Mouse (Mus musculus) hindbrain, embryonic 13.5 days (tissue): ENCODE results near the gene Gm20388. TPM values are rescaled to one million over a fixed set of nuclear protein-coding genes. Genes with fewer than 3 reads are reported as not detected.
"Not testable (repeated sequence)": the region's sequence is repeated elsewhere in the genome, so short reads cannot be mapped to it uniquely, and the experiment has no call there.

Source experiments
- ATAC-seq: fragments of 200-750 bp; cut with Nextera tagmentation; 2 replicates; pipeline ENCODE4 v1.8.0; 2017; ENCODE audit warnings: moderate TSS enrichment; ENCODE audit not compliant: low FRiP score
- H3K27ac ChIP-seq: fragments of 300-500 bp; sonication (generic); 2 replicates; pipeline ENCODE4 v1.5.1; 2015; ENCODE audit warnings: inconsistent platforms, mild to moderate bottlenecking, moderate library complexity
- H3K27me3 ChIP-seq: fragments of 300-500 bp; sonication (generic); 2 replicates; pipeline ENCODE4 v1.6.1; 2015; ENCODE audit warnings: mild to moderate bottlenecking, inconsistent platforms
- H3K36me3 ChIP-seq: fragments of 300-500 bp; sonication (generic); 2 replicates; pipeline ENCODE4 v1.6.1; 2015; ENCODE audit warnings: mild to moderate bottlenecking, inconsistent platforms
- H3K4me1 ChIP-seq: fragments of 300-500 bp; sonication (generic); replicated peaks from 2 replicates; pipeline ENCODE4 v1.6.1; 2015; ENCODE audit warnings: inconsistent platforms
- H3K4me2 ChIP-seq: fragments of 300-500 bp; sonication (generic); 2 replicates; pipeline ENCODE4 v1.6.1; 2015; ENCODE audit warnings: inconsistent platforms, mild to moderate bottlenecking, moderate library complexity
- H3K4me3 ChIP-seq: fragments of 300-500 bp; sonication (generic); 2 replicates; pipeline ENCODE4 v1.5.1; 2015; ENCODE audit warnings: mild to moderate bottlenecking, inconsistent platforms
- H3K9ac ChIP-seq: fragments of 300-500 bp; sonication (generic); 2 replicates; pipeline ENCODE4 v1.6.1; 2015; ENCODE audit warnings: mild to moderate bottlenecking, inconsistent platforms
- H3K9me3 ChIP-seq: fragments of 300-500 bp; sonication (generic); 2 replicates; pipeline ENCODE4 v1.6.1; 2016; ENCODE audit warnings: inconsistent platforms
- WGBS: fragments of 180-500 bp; shearing (Covaris S2); methylation state at CpG from one replicate; pipeline ENCODE4 v1.1.7; 2015; 5-methylcytosine and 5-hydroxymethylcytosine counted together
- polyA plus RNA-seq: library from polyadenylated mRNA; unstranded; fragments of >200 nt; fragmentation: Nextera tagmentation; extraction: Ambion mirVana; gene quantifications from 2 replicates; pipeline ENCODE4 v1.2.1, GENCODE M21; 2015

Gene Gm20388
- polyA plus RNA-seq, 1 experiment from 2014 or later, result 1.9 TPM

GRCm38 (mm10) chr8:123228416-123228815 lies 3317.8 kb downstream of the Gm20388 start:
- H3K4me3 ChIP-seq, result no peak overlapping the region
- H3K4me2 ChIP-seq, result no peak overlapping the region
- no peak overlapping the region for H3K27ac ChIP-seq
- H3K4me1 ChIP-seq, result peaks cover 25% of the 10 kb centered on the region
- ATAC-seq, result no peak
- H3K27me3 ChIP-seq, result peaks cover 6% of the 10 kb centered on the region
- WGBS, result 100% methylated on average over 1 of the region's 1 CpGs
- H3K36me3 ChIP-seq, result peaks cover 38% of the 10 kb centered on the region
- no peak overlapping the region for H3K9ac ChIP-seq
- no peaks in the 10 kb centered on the region for H3K9me3 ChIP-seq

- H3K27me3 ChIP-seq, result peaks cover 25% of the 10 kb centered on the region
- not testable (repeated sequence) for ATAC-seq, H3K4me2 ChIP-seq, H3K9me3 ChIP-seq, H3K27ac ChIP-seq, H3K9ac ChIP-seq, H3K4me3 ChIP-seq
- H3K4me1 ChIP-seq, result peaks cover 31% of the 10 kb centered on the region
- peaks cover 38% of the 10 kb centered on the region for H3K36me3 ChIP-seq
- 91% methylated on average over 11 of the region's 11 CpGs for WGBS
Observed at GRCm38 (mm10) chr8:123230326-123230725, 3319.7 kb downstream of the Gm20388 start.

GRCm38 (mm10) chr8:123231742-123232141 lies 3321.1 kb downstream of the Gm20388 start:
- Histone ChIP-seq H3K27me3 (peaks cover 39% of the 10 kb centered on the region), H3K36me3 (peaks cover 32% of the 10 kb centered on the region), H3K4me3 (no peak overlapping the region), H3K4me1 (peaks cover 34% of the 10 kb centered on the region), H3K9ac (no peak overlapping the region), H3K27ac (no peak overlapping the region), H3K4me2 (no peak overlapping the region), H3K9me3 (no peaks in the 10 kb centered on the region)
- ATAC-seq, result no peak
- WGBS, result 67% methylated on average over 5 of the region's 5 CpGs

GRCm38 (mm10) chr8:123232553-123232952 lies 3321.9 kb downstream of the Gm20388 start:
- Histone ChIP-seq H3K27me3 (peaks cover 45% of the 10 kb centered on the region), H3K27ac (no peak overlapping the region), H3K9ac (no peak overlapping the region), H3K36me3 (peaks cover 24% of the 10 kb centered on the region), H3K4me1 (peaks cover 34% of the 10 kb centered on the region), H3K9me3 (no peaks in the 10 kb centered on the region), H3K4me3 (no peak overlapping the region), H3K4me2 (no peak overlapping the region)
- ATAC-seq, result no peak
- 45% methylated on average over 7 of the region's 7 CpGs for WGBS

GRCm38 (mm10) chr8:123233300-123233699 lies 3322.7 kb downstream of the Gm20388 start:
- Histone ChIP-seq H3K4me3 (no peak overlapping the region), H3K4me2 (no peak overlapping the region), H3K9me3 (no peaks in the 10 kb centered on the region), H3K27me3 (peaks cover 45% of the 10 kb centered on the region), H3K27ac (no peak overlapping the region), H3K9ac (peak overlapping the region; percentile 29; the same call in 1 of the 2 replicates), H3K4me1 (peaks cover 34% of the 10 kb centered on the region), H3K36me3 (peaks cover 19% of the 10 kb centered on the region)
- ATAC-seq, result no peak
- WGBS, result 53% methylated on average over 13 of the region's 13 CpGs

- Histone ChIP-seq H3K4me2 (no peak overlapping the region), H3K9me3 (no peaks in the 10 kb centered on the region), H3K27me3 (peaks cover 45% of the 10 kb centered on the region), H3K4me3 (no peak overlapping the region), H3K4me1 (peaks cover 34% of the 10 kb centered on the region), H3K27ac (no peak overlapping the region), H3K9ac (0 out of 2 replicates have a peak overlapping the region, but pooled peaks have one; percentile 29), H3K36me3 (peaks cover 14% of the 10 kb centered on the region)
- no peak for ATAC-seq
- WGBS, result 83% methylated on average over 11 of the region's 11 CpGs
Observed at GRCm38 (mm10) chr8:123233760-123234159, 3323.1 kb downstream of the Gm20388 start.

- H3K4me3 ChIP-seq, result peak overlapping the region; percentile 47
- peak overlapping the region; percentile 73 for H3K9ac ChIP-seq
- no peak overlapping the region for H3K27ac ChIP-seq
- no peaks in the 10 kb centered on the region for H3K9me3 ChIP-seq
- H3K4me2 ChIP-seq, result peak overlapping the region; percentile 77
- peaks cover 34% of the 10 kb centered on the region for H3K4me1 ChIP-seq
- ATAC-seq, result peak; percentile 17; the same call in 1 of the 2 replicates
- peaks cover 4% of the 10 kb centered on the region for H3K36me3 ChIP-seq
- peaks cover 45% of the 10 kb centered on the region for H3K27me3 ChIP-seq
- WGBS, result 37% methylated on average over 13 of the region's 13 CpGs
Observed at GRCm38 (mm10) chr8:123234918-123235519, 3324.4 kb downstream of the Gm20388 start.

GRCm38 (mm10) chr8:123235520-123236497 lies 3325.2 kb downstream of the Gm20388 start, which contains the start of gene Spata2l:
Gene Spata2l (minus strand): TSS chr8:123236233.
- Histone ChIP-seq H3K4me2 (peak within 1 kb of the TSS; percentile 77), H3K9ac (peak within 1 kb of the TSS; percentile 73), H3K27ac (no peak within 1 kb of the TSS), H3K9me3 (no peaks in the 10 kb centered on the region), H3K36me3 (no peaks in the 10 kb centered on the region; the same call in 1 of the 2 replicates), H3K4me3 (peak within 1 kb of the TSS; percentile 47), H3K4me1 (peaks cover 34% of the 10 kb centered on the region), H3K27me3 (peaks cover 45% of the 10 kb centered on the region)
- peak; percentile 77 for ATAC-seq
- 2% methylated on average over 57 of the region's 57 CpGs for WGBS

- Histone ChIP-seq H3K36me3 (peaks cover 28% of the 10 kb centered on the region), H3K27ac (no peak overlapping the region), H3K4me1 (peaks cover 21% of the 10 kb centered on the region), H3K27me3 (peaks cover 29% of the 10 kb centered on the region), H3K4me2 (no peak overlapping the region), H3K9ac (no peak overlapping the region), H3K9me3 (no peaks in the 10 kb centered on the region), H3K4me3 (no peak overlapping the region)
- WGBS, result 82% methylated on average over 10 of the region's 10 CpGs
- ATAC-seq, result no peak
Observed at GRCm38 (mm10) chr8:123239398-123239797, 3328.8 kb downstream of the Gm20388 start.

GRCm38 (mm10) chr8:123242107-123242923 lies 3331.7 kb downstream of the Gm20388 start:
- no peak overlapping the region for H3K4me3 ChIP-seq
- H3K9me3 ChIP-seq, result no peaks in the 10 kb centered on the region
- ATAC-seq, result no peak
- H3K4me2 ChIP-seq, result no peak overlapping the region
- no peak overlapping the region for H3K27ac ChIP-seq
- 90% methylated on average over 7 of the region's 7 CpGs for WGBS
- no peak overlapping the region for H3K9ac ChIP-seq
- peaks cover 57% of the 10 kb centered on the region for H3K36me3 ChIP-seq
- peaks cover under 1% of the 10 kb centered on the region; the same call in 1 of the 2 replicates for H3K27me3 ChIP-seq
- H3K4me1 ChIP-seq, result no peaks in the 10 kb centered on the region

- Histone ChIP-seq H3K9ac (no peak overlapping the region), H3K4me2 (no peak overlapping the region), H3K27ac (no peak overlapping the region), H3K9me3 (no peaks in the 10 kb centered on the region), H3K27me3 (no peaks in the 10 kb centered on the region), H3K4me1 (no peaks in the 10 kb centered on the region), H3K4me3 (no peak overlapping the region), H3K36me3 (peaks cover 64% of the 10 kb centered on the region)
- no peak for ATAC-seq
- WGBS, result 76% methylated on average over 11 of the region's 11 CpGs
Observed at GRCm38 (mm10) chr8:123243053-123243452, 3332.4 kb downstream of the Gm20388 start.

GRCm38 (mm10) chr8:123244382-123244781 lies 3333.7 kb downstream of the Gm20388 start:
- no peaks in the 10 kb centered on the region for H3K9me3 ChIP-seq
- no peak overlapping the region for H3K9ac ChIP-seq
- H3K27me3 ChIP-seq, result no peaks in the 10 kb centered on the region
- no peak overlapping the region for H3K27ac ChIP-seq
- H3K4me3 ChIP-seq, result no peak overlapping the region
- no peak overlapping the region for H3K4me2 ChIP-seq
- WGBS, result 95% methylated on average over 4 of the region's 4 CpGs
- no peaks in the 10 kb centered on the region for H3K4me1 ChIP-seq
- no peak for ATAC-seq
- H3K36me3 ChIP-seq, result peaks cover 78% of the 10 kb centered on the region
